Comparison of ENCODE assay signal across 8 mouse cellular contexts in genomic region chr7:41632409-41633220, GRCm38 (mm10). TPM values are rescaled to one million over a fixed set of nuclear protein-coding genes. Genes with fewer than 3 reads are reported as not detected.
DNase-seq lines count a peak whose midpoint lies in the region; ATAC-seq and TF ChIP-seq lines count a peak whose summit lies in the region.

Zfp788 (plus strand) TSS chr7:41633203.

- H3K27me3 ChIP-seq in forebrain, embryonic 10.5 days (ENCODE audit: poor library complexity, severe bottlenecking): no peaks in the 10 kb centered on the region
- no peaks in the 10 kb centered on the region for H3K27me3 ChIP-seq in heart, embryonic 15.5 days
- H3K27me3 ChIP-seq in liver, embryonic 14.5 days (ENCODE audit: control insufficient read depth, insufficient read depth, low read length): no peaks in the 10 kb centered on the region
- H3K27me3 ChIP-seq in neural tube, embryonic 11.5 days (ENCODE audit: control insufficient read depth, insufficient read depth, low read length): no peaks in the 10 kb centered on the region
- H3K27me3 ChIP-seq in stomach, postnatal 0 days (ENCODE audit: control insufficient read depth, insufficient read depth, low read length): no peaks in the 10 kb centered on the region

- H3K9me3 ChIP-seq in forebrain, embryonic 10.5 days: peaks cover 24% of the 10 kb centered on the region
- no peaks in the 10 kb centered on the region for H3K9me3 ChIP-seq in heart, embryonic 15.5 days (replicated peaks)
- H3K9me3 ChIP-seq in liver, embryonic 14.5 days (ENCODE audit: control insufficient read depth, low read length): no peaks in the 10 kb centered on the region
- H3K9me3 ChIP-seq in neural tube, embryonic 11.5 days (ENCODE audit: control insufficient read depth, low read length): 0 out of 2 replicates have a peak, but pooled peaks cover 3% of the 10 kb centered on the region
- no peaks in the 10 kb centered on the region for H3K9me3 ChIP-seq in stomach, postnatal 0 days (ENCODE audit: control insufficient read depth, low read length)

- peak within 1 kb of the TSS; percentile 92 for H3K27ac ChIP-seq in forebrain, embryonic 10.5 days
- H3K27ac ChIP-seq in heart, embryonic 15.5 days: peak within 1 kb of the TSS; percentile 99
- peak within 1 kb of the TSS; percentile 87 for H3K27ac ChIP-seq in liver, embryonic 14.5 days
- H3K27ac ChIP-seq in neural tube, embryonic 11.5 days (ENCODE audit: low read depth, low read length): peak within 1 kb of the TSS; percentile 86
- peak within 1 kb of the TSS; percentile 96 for H3K27ac ChIP-seq in stomach, postnatal 0 days (replicated peaks)

- peak; percentile 77 to 78 for DNase-seq in CD8-positive naive resting alpha-beta T cell, adult 2 months (ENCODE audit: low read depth in 2 of 2, low spot score in 2 of 2)
- DNase-seq in c-Kit-positive CD71-negative TER-119-negative erythroid progenitor cells, embryonic 14.5 days (ENCODE audit: low read depth): peak; percentile 80
- DNase-seq in forebrain, embryonic 10.5 days (ENCODE audit: extremely low spot score, low spot score): peak; percentile 87
- peak; percentile 95 to 98 for DNase-seq in kidney, postnatal 25 days
- DNase-seq in liver, embryonic 14.5 days (ENCODE audit: low read depth in 3 of 3, low spot score in 3 of 3): peak; percentile 79 to 84 (median 81)
- DNase-seq in neural tube, embryonic 11.5 days (ENCODE audit: low spot score): peak; percentile 92
- DNase-seq in stomach, postnatal 0 days (ENCODE audit: low spot score): peak; percentile 88

- peak within 1 kb of the TSS; percentile 75 for H3K9ac ChIP-seq in heart, embryonic 15.5 days
- H3K9ac ChIP-seq in liver, embryonic 14.5 days (replicated peaks): peak within 1 kb of the TSS; percentile 72
- peak within 1 kb of the TSS; percentile 64 for H3K9ac ChIP-seq in neural tube, embryonic 11.5 days (ENCODE audit: low read length)
- peak within 1 kb of the TSS; percentile 69 for H3K9ac ChIP-seq in stomach, postnatal 0 days (ENCODE audit: low read length)

- peaks cover 46% of the 10 kb centered on the region for H3K36me3 ChIP-seq in forebrain, embryonic 10.5 days (replicated peaks)
- H3K36me3 ChIP-seq in heart, embryonic 15.5 days: peaks cover 20% of the 10 kb centered on the region
- no peaks in the 10 kb centered on the region for H3K36me3 ChIP-seq in liver, embryonic 14.5 days (replicated peaks; ENCODE audit: control insufficient read depth, insufficient read depth, low read depth)
- peaks cover 5% of the 10 kb centered on the region for H3K36me3 ChIP-seq in neural tube, embryonic 11.5 days (ENCODE audit: control insufficient read depth, insufficient read depth, low read length)
- peaks cover 3% of the 10 kb centered on the region; the same call in 1 of the 2 replicates for H3K36me3 ChIP-seq in stomach, postnatal 0 days (ENCODE audit: control insufficient read depth, insufficient read depth, low read length)

- 0 out of 2 replicates have a peak, but pooled peaks cover 3% of the 10 kb centered on the region for H3K4me1 ChIP-seq in forebrain, embryonic 10.5 days
- H3K4me1 ChIP-seq in heart, embryonic 15.5 days (replicated peaks): peaks cover 8% of the 10 kb centered on the region; the same call in 1 of the 2 replicates
- peaks cover 5% of the 10 kb centered on the region in 2 experiments; a peak in 2 of 4 replicates for H3K4me1 ChIP-seq in liver, embryonic 14.5 days (replicated peaks; ENCODE audit: control insufficient read depth in 2 of 2, insufficient read depth in 2 of 2, low read length in 1 of 2)
- no peaks in the 10 kb centered on the region; the same call in 1 of the 2 replicates for H3K4me1 ChIP-seq in neural tube, embryonic 11.5 days (ENCODE audit: control insufficient read depth, insufficient read depth, low read length)
- 0 out of 2 replicates have a peak, but pooled peaks cover 2% of the 10 kb centered on the region for H3K4me1 ChIP-seq in stomach, postnatal 0 days (replicated peaks; ENCODE audit: control insufficient read depth, insufficient read depth)

- TF ChIP-seq CTCF in liver, embryonic 14.5 days (IDR thresholded peaks at IDR 0.05; ENCODE audit: low read depth): peak; percentile 89
- peak; percentile 82 for TF ChIP-seq CTCF in stomach, postnatal 0 days (IDR thresholded peaks at IDR 0.05; ENCODE audit: low read depth)

- H3K4me2 ChIP-seq in heart, embryonic 15.5 days: peak within 1 kb of the TSS; percentile 95
- H3K4me2 ChIP-seq in liver, embryonic 14.5 days (ENCODE audit: low read depth): peak within 1 kb of the TSS; percentile 91
- peak within 1 kb of the TSS; percentile 88 for H3K4me2 ChIP-seq in neural tube, embryonic 11.5 days (ENCODE audit: low read depth)
- peak within 1 kb of the TSS; percentile 89 for H3K4me2 ChIP-seq in stomach, postnatal 0 days (replicated peaks; ENCODE audit: low read depth)

- TF ChIP-seq EP300 in liver, embryonic 14.5 days (IDR thresholded peaks at IDR 0.05; ENCODE audit: low read depth): no peak
- no peak for TF ChIP-seq EP300 in stomach, postnatal 0 days (optimal IDR thresholded peaks at IDR 0.05)

- H3K4me3 ChIP-seq in forebrain, embryonic 10.5 days: peak within 1 kb of the TSS; percentile 70
- peak within 1 kb of the TSS; percentile 86 for H3K4me3 ChIP-seq in heart, embryonic 15.5 days
- peak within 1 kb of the TSS; percentile 77 to 99 for H3K4me3 ChIP-seq in liver, embryonic 14.5 days (ENCODE audit: insufficient read depth in 1 of 2, low read depth in 2 of 2, low read length in 2 of 2)
- H3K4me3 ChIP-seq in neural tube, embryonic 11.5 days (ENCODE audit: low read depth, low read length): peak within 1 kb of the TSS; percentile 55
- H3K4me3 ChIP-seq in stomach, postnatal 0 days (ENCODE audit: low read depth, low read length): peak within 1 kb of the TSS; percentile 65

- WGBS in forebrain, embryonic 10.5 days: 1% methylated on average over 27 of the region's 27 CpGs
- WGBS in heart, embryonic 15.5 days: 2% methylated on average over 27 of the region's 27 CpGs
- 2% methylated on average over 27 of the region's 27 CpGs for WGBS in liver, embryonic 14.5 days (ENCODE audit: insufficient replicate concordance)
- WGBS in neural tube, embryonic 11.5 days: 3% methylated on average over 27 of the region's 27 CpGs
- under 1% methylated on average over 27 of the region's 27 CpGs for WGBS in stomach, postnatal 0 days

- ATAC-seq in heart, embryonic 15.5 days (replicated peaks; ENCODE audit: insufficient number of reproducible peaks, insufficient read depth, low FRiP score, low read depth): peak; percentile 98
- peak; percentile 92 for ATAC-seq in liver, embryonic 14.5 days (ENCODE audit: insufficient read depth)
- ATAC-seq in neural tube, embryonic 11.5 days (ENCODE audit: insufficient read depth, low FRiP score, low TSS enrichment): peak; percentile 97
- ATAC-seq in stomach, postnatal 0 days (ENCODE audit: low FRiP score, low TSS enrichment): peak; percentile 98

RNA-seq across cellular contexts. Expression of gene Zfp788, which starts in this region (rescaled TPM):
- 13.5 and 14.4 TPM in 2 replicates for polyA plus RNA-seq in forebrain, embryonic 10.5 days (2016; fragmentation: Nextera tagmentation; extraction: Ambion mirVana)
- polyA plus RNA-seq in heart, embryonic 15.5 days (2015; fragmentation: Nextera tagmentation; extraction: Ambion mirVana): 5.5 and 6.4 TPM in 2 replicates
- polyA plus RNA-seq in liver, embryonic 14.5 days (2012; rRNA removed): 0.69 and 1.4 TPM in 2 replicates
- polyA plus RNA-seq in liver, embryonic 14.5 days (2014; fragmentation: Nextera tagmentation; extraction: Ambion mirVana): 3.0 and 3.4 TPM in 2 replicates
- polyA plus RNA-seq in neural tube, embryonic 11.5 days (2014; fragmentation: Nextera tagmentation; extraction: Ambion mirVana): 17.0 and 19.7 TPM in 2 replicates
- polyA plus RNA-seq in stomach, postnatal 0 days (2015; fragmentation: Nextera tagmentation; extraction: Ambion mirVana): 5.2 and 6.2 TPM in 2 replicates

Comparison
In these comparisons a context has a peak if more than half of its experiments do, and no peak if none do; other contexts are left out.
1. Peak in every context shown above with its lines: DNase-seq, ATAC-seq, H3K4me3 ChIP-seq and H3K27ac ChIP-seq.